Mouse (Mus musculus): ENCODE results near the gene Fads6. TPM values are rescaled to one million over a fixed set of nuclear protein-coding genes. Genes with fewer than 3 reads are reported as not detected.

Gene Fads6
- total and polyA plus RNA-seq, 3 experiments, result 3.3 to 6.6 TPM; not detected in 1

DNA sequence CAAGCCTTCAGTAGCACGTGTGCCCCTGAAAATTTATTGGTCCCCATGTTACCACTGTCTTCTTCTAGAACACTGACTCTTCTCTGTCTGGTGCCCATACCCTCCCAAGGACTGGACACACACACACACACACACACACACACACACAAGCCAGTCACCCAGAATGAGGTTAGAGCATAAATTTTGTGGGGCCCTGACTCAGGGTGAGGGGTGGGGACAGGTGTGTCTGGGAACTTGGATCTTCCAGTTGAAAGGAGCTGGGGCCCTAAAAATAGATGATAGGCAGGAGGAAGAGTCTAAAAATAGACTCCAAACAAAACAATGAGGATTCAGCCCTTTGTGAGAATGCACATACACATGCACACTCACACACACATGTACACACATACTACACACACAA lies 11.3 kb upstream of the Fads6 start:
- no peak overlapping the region for H3K4me3 ChIP-seq (ENCODE audit: control insufficient read depth in 1 of 2, insufficient read depth in 1 of 2, low read depth in 2 of 2, low read length in 2 of 2)
- no peak for DNase-seq (ENCODE audit: low read depth, low spot score)
- H3K9me3 ChIP-seq (replicated peaks; ENCODE audit: insufficient read depth, low read length), result no peaks in the 10 kb centered on the region
- H3K4me1 ChIP-seq (ENCODE audit: control insufficient read depth in 1 of 2, insufficient read depth in 2 of 2, low read length in 2 of 2), result no peaks in the 10 kb centered on the region
- no peaks in the 10 kb centered on the region for H3K36me3 ChIP-seq (ENCODE audit: control insufficient read depth in 1 of 2, insufficient read depth in 2 of 2, low read length in 2 of 2)
- H3K9ac ChIP-seq (ENCODE audit: control insufficient read depth, low read depth, low read length, poor library complexity, severe bottlenecking), result no peak overlapping the region
- H3K79me2 ChIP-seq (ENCODE audit: control insufficient read depth, insufficient read depth, low read length, poor library complexity), result no peaks in the 10 kb centered on the region
- TF ChIP-seq POLR2A (IDR thresholded peaks at IDR 0.05; ENCODE audit: control insufficient read depth in 1 of 2, insufficient read depth in 1 of 2, low read depth in 1 of 2, low read length in 2 of 2, poor library complexity in 1 of 2), result no peak
- TF ChIP-seq CHD2 (IDR thresholded peaks at IDR 0.05; ENCODE audit: low read length), result no peak
- no peak for TF ChIP-seq TCF12 (IDR thresholded peaks at IDR 0.05; ENCODE audit: low read depth, low read length)
- TF ChIP-seq GABPA (IDR thresholded peaks at IDR 0.05; ENCODE audit: low read depth, low read length), result no peak
- no peak for TF ChIP-seq SIN3A (IDR thresholded peaks at IDR 0.05; ENCODE audit: low read length)
- no peak for TF ChIP-seq ZMIZ1 (IDR thresholded peaks at IDR 0.05; ENCODE audit: low read depth, low read length)
- TF ChIP-seq CTCF (IDR thresholded peaks at IDR 0.05 in 2 of 3, conservative IDR thresholded peaks at IDR 0.05 in 1 of 3; ENCODE audit: control insufficient read depth in 1 of 3, insufficient read depth in 1 of 3, low read depth in 2 of 3, low read length in 3 of 3, poor library complexity in 1 of 3, severe bottlenecking in 1 of 3), result no peak
- no peak for TF ChIP-seq ZNF384 (IDR thresholded peaks at IDR 0.05; ENCODE audit: low read depth, low read length)
- TF ChIP-seq ELF1 (IDR thresholded peaks at IDR 0.05; ENCODE audit: low read depth, low read length), result no peak
- TF ChIP-seq NRF1 (IDR thresholded peaks at IDR 0.05; ENCODE audit: insufficient read depth, low read depth, low read length, poor library complexity, severe bottlenecking), result no peak
- no peak for TF ChIP-seq POLR2AphosphoS5 (IDR thresholded peaks at IDR 0.05; ENCODE audit: borderline replicate concordance, low read depth, low read length)
- no peak for TF ChIP-seq TAL1 (IDR thresholded peaks at IDR 0.05; ENCODE audit: low read length)
- no peak for TF ChIP-seq RAD21 (IDR thresholded peaks at IDR 0.05; ENCODE audit: low read depth, low read length)
- TF ChIP-seq ETS1 (IDR thresholded peaks at IDR 0.05; ENCODE audit: low read depth, low read length), result no peak
- TF ChIP-seq MYB (IDR thresholded peaks at IDR 0.05; ENCODE audit: low read depth, low read length), result no peak
- TF ChIP-seq MAX (IDR thresholded peaks at IDR 0.05; ENCODE audit: low read length), result no peak
- peaks cover 7 to 10% of the 10 kb centered on the region in 2 experiments for H3K27me3 ChIP-seq (ENCODE audit: control insufficient read depth in 1 of 2, insufficient read depth in 2 of 2, low read length in 2 of 2)
- no peak overlapping the region for H3K27ac ChIP-seq (ENCODE audit: control insufficient read depth, low read depth, low read length)

DNA sequence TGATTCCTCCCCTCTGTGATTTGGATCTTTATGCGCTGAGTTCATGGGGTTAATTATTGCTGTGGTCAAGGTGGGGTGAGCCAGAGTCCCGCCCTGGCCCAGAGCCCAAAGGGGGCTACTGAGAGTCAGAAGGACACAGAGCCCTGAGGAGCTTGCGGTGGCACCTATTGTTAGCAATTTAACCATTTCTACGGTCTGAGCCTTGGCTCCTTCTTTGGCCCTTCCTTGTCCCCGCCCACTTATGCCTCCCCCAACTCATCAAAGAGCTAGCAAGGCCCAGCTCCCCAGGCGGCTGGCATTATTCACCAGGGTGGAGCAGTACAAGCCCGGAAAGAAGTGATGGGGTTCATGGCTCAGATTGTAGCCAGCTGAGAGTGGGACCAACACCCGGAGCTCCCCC lies 9.4 kb upstream of the Fads6 start, which contains the start of gene Otop2:
Otop2 (plus strand) TSS at position 301 of the 400 bp plus-strand sequence.
- no peak for TF ChIP-seq MXI1 (IDR thresholded peaks at IDR 0.05; ENCODE audit: low read depth, low read length)
- no peak for TF ChIP-seq MAZ (IDR thresholded peaks at IDR 0.05; ENCODE audit: low read depth, low read length)
- TF ChIP-seq SMC3 (IDR thresholded peaks at IDR 0.05; ENCODE audit: low read depth, low read length), result no peak
- TF ChIP-seq POLR2AphosphoS2 (IDR thresholded peaks at IDR 0.05; ENCODE audit: low read length), result no peak
- no peak for TF ChIP-seq POLR2AphosphoS5 (IDR thresholded peaks at IDR 0.05; ENCODE audit: borderline replicate concordance, low read depth, low read length)
- TF ChIP-seq SIN3A (IDR thresholded peaks at IDR 0.05; ENCODE audit: low read length), result no peak
- TF ChIP-seq NRF1 (IDR thresholded peaks at IDR 0.05; ENCODE audit: insufficient read depth, low read depth, low read length, poor library complexity, severe bottlenecking), result no peak
- TF ChIP-seq ETS1 (IDR thresholded peaks at IDR 0.05; ENCODE audit: low read depth, low read length), result no peak
- no peak for TF ChIP-seq EP300 (IDR thresholded peaks at IDR 0.05; ENCODE audit: low read depth in 1 of 2, low read length in 2 of 2)
- TF ChIP-seq UBTF (IDR thresholded peaks at IDR 0.05; ENCODE audit: borderline replicate concordance, insufficient read depth, low read depth, low read length), result no peak
- TF ChIP-seq TAL1 (IDR thresholded peaks at IDR 0.05; ENCODE audit: low read length), result no peak
- no peak for TF ChIP-seq BHLHE40 (IDR thresholded peaks at IDR 0.05; ENCODE audit: borderline replicate concordance, low read depth, low read length)
- TF ChIP-seq ZMIZ1 (IDR thresholded peaks at IDR 0.05; ENCODE audit: low read depth, low read length), result no peak
- TF ChIP-seq POLR2A (IDR thresholded peaks at IDR 0.05; ENCODE audit: control insufficient read depth in 1 of 2, insufficient read depth in 1 of 2, low read depth in 1 of 2, low read length in 2 of 2, poor library complexity in 1 of 2), result no peak
- TF ChIP-seq RAD21 (IDR thresholded peaks at IDR 0.05; ENCODE audit: low read depth, low read length), result no peak
- no peak for TF ChIP-seq CHD1 (IDR thresholded peaks at IDR 0.05; ENCODE audit: low read depth, low read length)
- no peak within 1 kb of the TSS for H3K4me3 ChIP-seq (ENCODE audit: control insufficient read depth in 1 of 2, insufficient read depth in 1 of 2, low read depth in 2 of 2, low read length in 2 of 2)

More for the DNA sequence above, 9.4 kb upstream of the Fads6 start, which contains the start of gene Otop2:
- peaks cover 0 to 8% of the 10 kb centered on the region in 2 experiments for H3K27me3 ChIP-seq (ENCODE audit: control insufficient read depth in 1 of 2, insufficient read depth in 2 of 2, low read length in 2 of 2)
- no peaks in the 10 kb centered on the region for H3K4me1 ChIP-seq (ENCODE audit: control insufficient read depth in 1 of 2, insufficient read depth in 2 of 2, low read length in 2 of 2)
- H3K27ac ChIP-seq (ENCODE audit: control insufficient read depth, low read depth, low read length), result no peak within 1 kb of the TSS
- no peaks in the 10 kb centered on the region for H3K36me3 ChIP-seq (ENCODE audit: control insufficient read depth in 1 of 2, insufficient read depth in 2 of 2, low read length in 2 of 2)
- no peaks in the 10 kb centered on the region for H3K9me3 ChIP-seq (replicated peaks; ENCODE audit: insufficient read depth, low read length)
- no peaks in the 10 kb centered on the region for H3K79me2 ChIP-seq (ENCODE audit: control insufficient read depth, insufficient read depth, low read length, poor library complexity)
- DNase-seq (ENCODE audit: low read depth, low spot score), result no peak
- no peak within 1 kb of the TSS for H3K9ac ChIP-seq (ENCODE audit: control insufficient read depth, low read depth, low read length, poor library complexity, severe bottlenecking)
